Mouse (Mus musculus) urinary bladder, postnatal 36 days (tissue): Measurements from ENCODE around the gene Snapc3.
"Not testable (repeated sequence)": the region's sequence is repeated elsewhere in the genome, so short reads cannot be mapped to it uniquely, and the experiment has no call there.

Source experiments
- DNase-seq, 2 experiments: peaks; one replicate each; pipeline ENCODE4 v3.0.0; 2022; ENCODE audit warnings: low spot score in 2 of 2, mixed read lengths in 1 of 2

The Snapc3 gene

DNA sequence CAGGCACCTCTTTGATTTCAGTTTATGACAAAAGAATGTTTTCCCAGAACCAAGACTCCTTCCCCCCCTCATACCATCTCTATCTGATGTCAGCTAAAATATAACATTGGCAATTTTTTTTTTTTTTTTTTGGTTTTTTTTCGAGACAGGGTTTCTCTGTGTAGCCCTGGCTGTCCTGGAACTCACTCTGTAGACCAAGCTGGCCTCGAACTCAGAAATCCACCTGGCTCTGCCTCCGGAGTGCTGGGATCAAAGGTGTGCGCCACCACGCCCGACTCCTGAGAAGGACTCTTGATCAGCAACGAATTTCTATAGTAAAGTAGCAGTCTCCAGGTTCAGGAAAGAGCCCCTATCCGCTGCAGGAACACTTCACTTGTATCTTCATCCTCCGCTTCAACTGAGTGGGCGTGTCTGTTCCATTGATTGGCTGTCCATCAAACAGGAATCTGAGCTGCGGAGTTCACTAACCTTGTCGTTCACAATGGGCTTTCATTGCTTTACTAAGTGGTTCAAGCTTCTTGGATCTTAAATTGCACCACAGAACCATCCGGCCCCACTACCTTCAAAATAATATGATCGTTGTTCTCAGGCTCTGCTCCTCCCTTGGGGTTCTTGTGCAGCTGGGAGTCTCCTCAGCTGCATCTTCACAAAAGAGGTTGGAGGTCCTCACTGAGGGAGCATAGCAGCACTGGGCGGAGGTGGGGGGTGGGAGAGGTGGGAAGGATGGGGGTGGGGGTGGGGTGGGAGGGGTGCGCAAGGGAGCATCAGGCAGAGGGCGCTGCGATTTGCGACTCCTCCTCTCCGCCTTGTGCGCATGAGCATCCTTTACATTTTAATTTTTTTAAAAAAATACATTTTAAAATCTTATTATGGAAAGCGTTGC lies 82.9 kb downstream of the Snapc3 start:
- DNase-seq: no peak

DNA sequence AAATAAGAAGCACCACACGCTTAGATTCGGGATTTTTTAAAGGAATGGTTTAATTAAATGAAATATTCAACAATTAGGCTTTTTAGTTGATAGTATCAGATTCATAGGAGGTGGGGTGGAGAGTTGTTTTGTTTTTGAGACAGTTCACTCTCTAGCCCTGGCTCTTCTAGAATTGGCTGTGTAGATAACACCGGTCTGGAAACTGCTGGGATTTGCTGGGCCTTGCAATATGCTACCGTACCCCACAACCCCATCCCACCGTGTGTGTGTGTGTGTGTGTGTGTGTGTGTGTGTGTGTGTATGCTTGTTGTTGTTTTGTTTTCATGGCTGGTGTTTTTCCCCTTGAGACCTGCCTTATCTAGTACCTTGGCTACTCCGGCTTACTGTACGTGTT lies 83.5 kb downstream of the Snapc3 start:
- DNase-seq: no peak

DNA sequence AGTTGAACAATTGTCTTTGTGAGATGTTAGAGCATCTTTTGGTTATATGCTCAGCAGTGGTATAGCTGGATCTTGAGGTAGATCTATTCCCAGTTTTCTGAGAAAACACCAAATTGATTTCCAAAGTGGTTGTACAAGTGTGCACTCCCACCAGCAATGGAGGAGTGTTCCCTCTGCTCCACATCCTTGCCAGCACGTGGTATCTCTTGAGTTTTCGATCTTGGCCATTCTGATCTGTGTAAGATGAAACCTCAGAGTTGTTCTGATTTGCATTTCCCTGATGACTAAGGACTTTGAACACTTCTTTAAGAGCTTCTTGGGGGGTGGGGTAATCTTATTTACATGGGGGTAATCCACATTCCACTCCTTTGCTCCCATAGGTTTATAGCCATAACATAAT lies 92.1 kb downstream of the Snapc3 start:
- DNase-seq: no peak

DNA sequence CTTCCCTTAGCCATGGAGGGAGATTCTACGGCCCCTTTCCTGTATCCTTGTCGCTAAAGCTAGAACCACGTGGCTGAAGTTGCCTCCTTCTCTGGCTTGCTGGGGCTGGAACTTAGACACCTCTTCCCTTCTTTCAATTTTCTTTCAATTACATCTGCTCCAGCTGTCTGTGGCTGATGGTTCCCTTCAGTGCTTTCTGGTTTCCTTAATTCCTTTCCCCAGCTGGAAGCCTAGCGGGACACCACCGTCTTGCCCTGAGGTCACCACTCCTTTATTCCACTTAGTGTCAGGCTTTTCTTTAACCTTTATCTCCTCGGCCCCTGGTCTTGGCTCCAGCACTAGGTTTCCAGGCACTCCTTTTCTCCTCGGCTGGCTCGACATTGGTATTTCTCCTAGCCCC lies 93.6 kb downstream of the Snapc3 start:
- no peak for DNase-seq

DNA sequence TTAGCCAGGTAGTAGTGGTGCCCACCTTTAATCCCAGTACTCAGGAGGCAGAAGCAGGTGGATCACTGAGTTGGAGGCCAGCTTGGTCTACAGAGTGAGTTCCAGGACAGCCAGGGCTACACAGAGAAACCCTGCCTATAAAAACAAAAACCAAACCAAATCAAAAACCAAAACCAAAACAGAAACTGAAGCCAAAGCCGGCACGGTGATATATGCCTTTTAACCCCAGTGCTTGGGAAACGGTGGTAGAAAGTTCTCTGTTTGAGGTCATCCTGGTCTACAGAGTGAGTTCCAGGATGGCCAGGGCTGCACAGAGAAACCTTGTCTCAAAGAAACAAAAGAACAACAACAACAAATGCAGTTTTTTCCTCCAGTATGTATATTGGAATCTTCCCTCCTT lies 94.7 kb downstream of the Snapc3 start:
- no peak for DNase-seq

DNA sequence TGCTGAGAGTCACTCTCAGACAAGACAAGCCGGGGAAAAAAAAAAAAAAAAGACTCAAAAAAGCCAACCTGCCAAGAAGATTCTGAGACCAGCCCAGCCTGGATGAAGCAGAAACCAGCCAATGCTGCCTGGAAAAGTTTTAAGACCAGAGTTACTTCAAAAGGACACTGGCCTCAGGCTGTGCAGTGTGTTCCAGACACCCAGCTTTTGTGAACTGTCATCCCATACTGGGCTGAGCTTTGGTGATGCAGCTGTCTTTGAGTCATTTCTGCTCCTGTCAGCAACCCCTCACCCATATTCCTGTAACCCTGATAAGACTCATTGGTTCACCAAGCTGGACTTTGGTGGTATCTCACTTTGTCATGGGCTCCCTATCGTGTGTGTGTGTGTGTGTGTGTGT lies 95.1 kb downstream of the Snapc3 start:
- no peak for DNase-seq

DNA sequence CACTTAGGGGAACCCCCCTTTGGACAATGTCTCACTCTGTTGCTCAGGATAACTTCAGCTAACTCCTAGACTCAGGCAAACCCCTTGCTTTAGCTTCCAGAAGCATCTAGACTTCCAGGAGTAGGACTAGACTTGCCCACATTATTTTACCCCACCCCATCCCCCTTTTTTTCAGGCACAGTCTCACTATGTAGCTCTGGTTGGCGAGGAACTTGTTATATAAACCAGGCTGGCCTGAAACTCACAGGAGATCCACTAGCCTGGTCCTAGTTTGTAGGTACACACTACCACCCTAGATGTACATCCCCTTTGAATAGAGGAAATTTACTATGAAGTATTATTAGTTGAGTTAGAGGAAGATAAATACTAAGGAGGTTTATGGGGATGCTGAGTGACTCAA lies 96.7 kb downstream of the Snapc3 start:
- DNase-seq: no peak

DNA sequence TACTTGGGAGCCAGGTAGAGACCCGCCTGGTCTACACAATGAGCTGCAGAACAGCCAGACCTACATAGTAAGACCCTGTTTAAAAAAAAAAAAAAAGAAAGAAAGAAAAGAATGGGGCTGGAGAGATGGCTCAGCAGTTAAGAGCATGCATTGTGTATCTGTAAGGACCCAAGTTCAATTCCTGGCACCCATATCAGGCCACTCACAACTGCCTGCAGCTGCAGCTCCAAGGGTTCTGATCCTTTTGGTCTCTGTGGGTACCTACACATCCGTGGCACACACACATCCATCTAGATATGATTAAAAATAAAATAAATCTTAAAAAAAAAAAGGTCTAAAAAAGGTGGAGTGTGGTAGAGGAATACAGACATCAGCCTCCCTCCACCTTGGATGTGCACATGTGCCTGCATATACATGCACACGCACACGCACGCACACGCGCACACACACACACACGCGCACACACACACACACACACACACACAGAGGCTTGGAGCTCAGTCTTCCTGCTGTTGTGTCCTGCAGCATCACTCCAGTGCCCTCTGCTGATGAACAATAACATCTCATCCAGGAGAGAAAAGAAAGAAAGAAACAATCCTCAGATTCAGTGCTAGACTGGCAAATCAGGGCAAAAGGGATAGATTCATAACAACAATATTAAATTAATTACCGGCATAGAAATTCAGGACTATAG lies 97.6 kb downstream of the Snapc3 start:
- DNase-seq: no peak

DNA sequence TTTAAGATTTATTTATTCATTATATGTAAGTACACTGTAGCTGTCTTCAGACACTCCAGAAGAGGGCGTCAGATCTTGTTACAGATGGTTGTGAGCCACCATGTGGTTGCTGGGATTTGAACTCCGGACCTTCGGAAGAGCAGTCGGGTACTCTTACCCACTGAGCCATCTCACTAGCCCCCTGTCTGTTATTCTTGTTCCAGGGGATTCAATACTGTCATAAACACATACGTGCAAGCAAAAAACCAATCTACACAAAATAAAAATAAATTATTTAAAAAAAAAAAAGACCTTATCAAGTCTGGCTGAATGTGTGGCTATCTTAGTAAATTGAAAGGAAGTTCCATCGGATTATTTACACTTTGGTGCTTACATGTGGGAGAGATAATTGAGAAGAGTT lies 98.6 kb downstream of the Snapc3 start:
- DNase-seq: not testable (repeated sequence)
